ENCODE assay signal across 9 mouse cellular contexts in genomic region chr2:156996576-156996975, GRCm38 (mm10). TPM values are rescaled to one million over a fixed set of nuclear protein-coding genes. Genes with fewer than 3 reads are reported as not detected.
DNase-seq lines count a peak whose midpoint lies in the region; ATAC-seq and TF ChIP-seq lines count a peak whose summit lies in the region.
"Had no signal": no experiment of that assay in that cellular context is flagged by ENCODE, and none has a peak within 500 bp of the region (broad histone marks: within the 10 kb centered on the region; RNA-seq: fewer than 3 reads in every experiment).

No protein-coding gene starts in this region.

- no peaks in the 10 kb centered on the region for H3K4me1 ChIP-seq in hindbrain, postnatal 0 days (ENCODE audit: insufficient read depth, low read length)
- peaks cover 5% of the 10 kb centered on the region; the same call in 1 of the 2 replicates for H3K4me1 ChIP-seq in hindbrain, embryonic 10.5 days (replicated peaks)
- no peaks in the 10 kb centered on the region for H3K4me1 ChIP-seq in ES-E14 (ENCODE audit: control insufficient read depth in 2 of 2, insufficient read depth in 2 of 2, low read length in 2 of 2, poor library complexity in 1 of 2)
- H3K4me1 ChIP-seq in cortical plate, adult 2 months (ENCODE audit: control insufficient read depth, insufficient read depth, low read length), result no peaks in the 10 kb centered on the region
- no peaks in the 10 kb centered on the region for H3K4me1 ChIP-seq in intestine, embryonic 15.5 days (replicated peaks)

- no peaks in the 10 kb centered on the region for H3K79me3 ChIP-seq in C2C12 (ENCODE audit: low read depth)

- H3K27me3 ChIP-seq in hindbrain, postnatal 0 days (ENCODE audit: insufficient read depth, low read length), result no peaks in the 10 kb centered on the region
- H3K27me3 ChIP-seq in hindbrain, embryonic 10.5 days (ENCODE audit: insufficient read depth, poor library complexity, severe bottlenecking), result no peaks in the 10 kb centered on the region
- no peaks in the 10 kb centered on the region for H3K27me3 ChIP-seq in C2C12 (ENCODE audit: control insufficient read depth, insufficient read depth, insufficient read length)
- no peaks in the 10 kb centered on the region for H3K27me3 ChIP-seq in intestine, embryonic 15.5 days (replicated peaks)
- H3K27me3 ChIP-seq: liver, embryonic 13.5 days had no signal

- DNase-seq in hindbrain, postnatal 0 days (ENCODE audit: low spot score), result peak; percentile 89
- no peak for DNase-seq in hindbrain, embryonic 10.5 days (ENCODE audit: low spot score)
- no peak for DNase-seq in ES-E14 (ENCODE audit: low read depth, low spot score)
- peak; percentile 56 for DNase-seq in lung, postnatal 25 days (ENCODE audit: low spot score)
- DNase-seq: liver, embryonic 13.5 days had no signal

- no peak overlapping the region for H3K4me3 ChIP-seq in hindbrain, postnatal 0 days (ENCODE audit: low read length)
- no peak overlapping the region for H3K4me3 ChIP-seq in hindbrain, embryonic 10.5 days
- H3K4me3 ChIP-seq in C2C12 (ENCODE audit: insufficient read depth, poor library complexity, severe bottlenecking), result no peak overlapping the region
- H3K4me3 ChIP-seq in ES-E14 (ENCODE audit: insufficient read depth in 1 of 2, low read depth in 1 of 2, low read length in 2 of 2, poor library complexity in 1 of 2, severe bottlenecking in 1 of 2), result no peak overlapping the region
- no peak overlapping the region for H3K4me3 ChIP-seq in cortical plate, adult 2 months (ENCODE audit: insufficient read depth, low read length)
- no peak overlapping the region for H3K4me3 ChIP-seq in intestine, embryonic 15.5 days (replicated peaks)
- H3K4me3 ChIP-seq: erythroblast, embryonic 14.5 days; liver, embryonic 13.5 days had no signal

- TF ChIP-seq CTCF in hindbrain, postnatal 0 days (IDR thresholded peaks at IDR 0.05; ENCODE audit: low read depth), result peak; percentile 91
- TF ChIP-seq CTCF in C2C12 (IDR thresholded peaks at IDR 0.05; ENCODE audit: control insufficient read depth, insufficient read depth, insufficient read length), result peak; percentile 53
- peak; percentile 98 for TF ChIP-seq CTCF in cortical plate, adult 2 months (IDR thresholded peaks at IDR 0.05; ENCODE audit: extremely low read depth, insufficient read depth, low read length)

- H3K36me3 ChIP-seq in hindbrain, postnatal 0 days (ENCODE audit: insufficient read depth, low read length), result no peaks in the 10 kb centered on the region
- peaks cover 81% of the 10 kb centered on the region for H3K36me3 ChIP-seq in hindbrain, embryonic 10.5 days
- peaks cover 63% of the 10 kb centered on the region for H3K36me3 ChIP-seq in C2C12 (ENCODE audit: control insufficient read depth, insufficient read depth)
- H3K36me3 ChIP-seq in ES-E14 (ENCODE audit: control insufficient read depth, insufficient read depth, low read length, poor library complexity, severe bottlenecking), result peaks cover 17% of the 10 kb centered on the region
- peaks cover 20% of the 10 kb centered on the region for H3K36me3 ChIP-seq in intestine, embryonic 15.5 days

- WGBS in hindbrain, postnatal 0 days, result 58% methylated on average over 6 of the region's 6 CpGs
- WGBS in hindbrain, embryonic 10.5 days, result 72% methylated on average over 6 of the region's 6 CpGs
- 59% methylated on average over 6 of the region's 6 CpGs for WGBS in intestine, embryonic 15.5 days

- H3K27ac ChIP-seq in hindbrain, postnatal 0 days, result no peak overlapping the region
- H3K27ac ChIP-seq in hindbrain, embryonic 10.5 days, result no peak overlapping the region
- H3K27ac ChIP-seq in ES-E14 (ENCODE audit: insufficient read depth, low read depth, low read length, poor library complexity, severe bottlenecking), result no peak overlapping the region
- no peak overlapping the region for H3K27ac ChIP-seq in cortical plate, adult 2 months (ENCODE audit: insufficient read depth, low read length)
- H3K27ac ChIP-seq in intestine, embryonic 15.5 days, result no peak overlapping the region
- H3K27ac ChIP-seq: liver, embryonic 13.5 days had no signal

- ATAC-seq in hindbrain, postnatal 0 days, result peak; percentile 69
- no peak for ATAC-seq in intestine, embryonic 15.5 days

- in situ Hi-C loops in ES-E14 (cut with MboI; ENCODE audit: low sequenced_read_pairs in 2 of 2, unreplicated experiment in 2 of 2), result no loop called here

- TF ChIP-seq POLR2A in cortical plate, adult 2 months (IDR thresholded peaks at IDR 0.05; ENCODE audit: extremely low read depth, insufficient read depth, low read length), result no peak

- H3ac ChIP-seq in C2C12 (ENCODE audit: control insufficient read depth, insufficient read length, low read depth), result no peak overlapping the region

- H3K79me2 ChIP-seq in C2C12 (ENCODE audit: control insufficient read depth, insufficient read depth), result no peaks in the 10 kb centered on the region

- no peak overlapping the region for H3K4me2 ChIP-seq in hindbrain, postnatal 0 days (ENCODE audit: low read depth, low read length)
- no peak overlapping the region for H3K4me2 ChIP-seq in intestine, embryonic 15.5 days (replicated peaks)
- H3K4me2 ChIP-seq: liver, embryonic 13.5 days had no signal

- H3K9ac ChIP-seq in hindbrain, postnatal 0 days (replicated peaks; ENCODE audit: low read length), result no peak overlapping the region
- no peak overlapping the region for H3K9ac ChIP-seq in ES-E14 (ENCODE audit: insufficient read depth, low read depth, low read length, poor library complexity, severe bottlenecking)
- no peak overlapping the region for H3K9ac ChIP-seq in intestine, embryonic 15.5 days
- H3K9ac ChIP-seq: liver, embryonic 13.5 days had no signal

- H3K9me3 ChIP-seq in hindbrain, postnatal 0 days (ENCODE audit: low read length), result no peaks in the 10 kb centered on the region
- H3K9me3 ChIP-seq in hindbrain, embryonic 10.5 days, result no peaks in the 10 kb centered on the region
- H3K9me3 ChIP-seq in ES-E14 (ENCODE audit: control insufficient read depth, insufficient read depth, low read depth, low read length), result no peaks in the 10 kb centered on the region
- H3K9me3 ChIP-seq in intestine, embryonic 15.5 days, result no peaks in the 10 kb centered on the region
- H3K9me3 ChIP-seq: liver, embryonic 13.5 days had no signal

TF ChIP-seq in C2C12, 6 proteins besides CTCF, POLR2A, EP300 and RAD21:
- TF ChIP-seq USF1 (IDR thresholded peaks at IDR 0.05; ENCODE audit: low read depth), result no peak
- TF ChIP-seq MYOD1 (IDR thresholded peaks at IDR 0.05; ENCODE audit: control insufficient read depth, insufficient read length, low read depth), result no peak

TF ChIP-seq in ES-E14, 5 proteins besides CTCF, POLR2A, EP300 and RAD21:
- TF ChIP-seq ZC3H11A (IDR thresholded peaks at IDR 0.05; ENCODE audit: borderline replicate concordance, low read depth, low read length) (peak; percentile 53; the same call in 1 of the 2 replicates), ZNF384 (IDR thresholded peaks at IDR 0.05; ENCODE audit: low read depth, low read length) (no peak), MAFK (IDR thresholded peaks at IDR 0.05; ENCODE audit: insufficient read depth, low read depth, low read length) (no peak), CHD2 (IDR thresholded peaks at IDR 0.05; ENCODE audit: low read depth, low read length) (no peak), HCFC1 (IDR thresholded peaks at IDR 0.05; ENCODE audit: borderline replicate concordance, insufficient read depth, low read length) (no peak)

RNA-seq across cellular contexts. Expression of gene Ndrg3, which starts 4.7 kb away (rescaled TPM):
- 177 and 183 TPM in 2 replicates for total RNA-seq in hindbrain, postnatal 0 days (2014; rRNA removed)
- 162 and 167 TPM in 2 replicates for polyA plus RNA-seq in hindbrain, postnatal 0 days (2015; fragmentation: Nextera tagmentation; extraction: Ambion mirVana)
- 44.8 and 49.3 TPM in 2 replicates for polyA plus RNA-seq in hindbrain, embryonic 10.5 days (2016; fragmentation: Nextera tagmentation; extraction: Ambion mirVana)
- polyA plus RNA-seq in C2C12 (2012; fragmentation: generic; extraction: Trizol), result 29.1 TPM
- 8.3 and 13.1 TPM in 2 replicates for total RNA-seq in ES-E14 (2012; rRNA removed)
- polyA plus RNA-seq in cortical plate, adult 2 months (2012; rRNA removed), result 585 and 611 TPM in 2 replicates
- polyA plus RNA-seq in intestine, embryonic 15.5 days (2015; fragmentation: Nextera tagmentation; extraction: Ambion mirVana), result 41.7 and 42.9 TPM in 2 replicates

RNA-seq across cellular contexts. Expression of gene Dsn1, which starts 10.4 kb away (rescaled TPM):
- 6.3 and 9.5 TPM in 2 replicates for total RNA-seq in hindbrain, postnatal 0 days (2014; rRNA removed)
- 11.9 and 12.7 TPM in 2 replicates for polyA plus RNA-seq in hindbrain, postnatal 0 days (2015; fragmentation: Nextera tagmentation; extraction: Ambion mirVana)
- polyA plus RNA-seq in hindbrain, embryonic 10.5 days (2016; fragmentation: Nextera tagmentation; extraction: Ambion mirVana), result 44.1 and 51.2 TPM in 2 replicates
- polyA plus RNA-seq in C2C12 (2012; fragmentation: generic; extraction: Trizol), result 12.0 TPM
- total RNA-seq in ES-E14 (2012; rRNA removed), result 25.2 and 27.9 TPM in 2 replicates
- polyA plus RNA-seq in cortical plate, adult 2 months (2012; rRNA removed), result 5.4 and 5.8 TPM in 2 replicates
- 28.3 and 29.4 TPM in 2 replicates for polyA plus RNA-seq in intestine, embryonic 15.5 days (2015; fragmentation: Nextera tagmentation; extraction: Ambion mirVana)

Comparison
In these comparisons a context has a peak if more than half of its experiments do, and no peak if none do; other contexts are left out.
1. DNase-seq: peak in hindbrain, postnatal 0 days (single experiment) and lung, postnatal 25 days (single experiment); none in hindbrain, embryonic 10.5 days (single experiment) and ES-E14 (single experiment).
2. Peak in every context shown above with its lines, with median percentiles within 50 percentile points of each other: CTCF ChIP-seq.